Mouse (Mus musculus): Measurements from ENCODE around the gene Slc12a3.

- no peak for TF ChIP-seq TAL1 (IDR thresholded peaks at IDR 0.05; ENCODE audit: low read length)
- no peak for TF ChIP-seq GATA1 (IDR thresholded peaks at IDR 0.05; ENCODE audit: low read length)
Observed at GRCm38 (mm10) chr8:94306989-94307513, 21.9 kb upstream of the Slc12a3 start.

Data from erythroblast, embryonic 14.5 days (primary cell).